Mouse (Mus musculus): ENCODE measurements around the gene 4931429L15Rik. TPM values are rescaled to one million over a fixed set of nuclear protein-coding genes. Genes with fewer than 3 reads are reported as not detected.

4931429L15Rik gene
- total RNA-seq, 2 experiments from 2014 or later = not detected

- no peak for DNase-seq
Measured at GRCm38 (mm10) chr9:46327706-46328571, 8.2 kb upstream of the 4931429L15Rik start.

- no peak for DNase-seq
Measured at GRCm38 (mm10) chr9:46326694-46327405, 7.1 kb upstream of the 4931429L15Rik start.

GRCm38 (mm10) chr9:46320461-46320860 lies 675 bp upstream of the 4931429L15Rik start:
- no peak for DNase-seq

- DNase-seq = no peak
Measured at GRCm38 (mm10) chr9:46317957-46318356, 1.8 kb downstream of the 4931429L15Rik start.

- no peak for DNase-seq
Measured at GRCm38 (mm10) chr9:46316909-46317308, 2.9 kb downstream of the 4931429L15Rik start.

GRCm38 (mm10) chr9:46316388-46316787 lies 3.4 kb downstream of the 4931429L15Rik start:
- no peak for DNase-seq

GRCm38 (mm10) chr9:46315807-46316365 lies 3.9 kb downstream of the 4931429L15Rik start:
- no peak for DNase-seq

- no peak for DNase-seq
Measured at GRCm38 (mm10) chr9:46314921-46315320, 4.9 kb downstream of the 4931429L15Rik start.

- DNase-seq = peak; percentile 58 to 79
Measured at GRCm38 (mm10) chr9:46314507-46314906, 5.3 kb downstream of the 4931429L15Rik start.

- no peak for DNase-seq
Measured at GRCm38 (mm10) chr9:46309121-46309520, 10.7 kb downstream of the 4931429L15Rik start.

GRCm38 (mm10) chr9:46302142-46302541 lies 17.6 kb downstream of the 4931429L15Rik start:
- DNase-seq = peak; percentile 14 to 61

- DNase-seq = no peak
Measured at GRCm38 (mm10) chr9:46298381-46298780, 21.4 kb downstream of the 4931429L15Rik start.

- DNase-seq = peak; percentile 94 to 99
Measured at GRCm38 (mm10) chr9:46282631-46283436, 37.0 kb downstream of the 4931429L15Rik start, which contains the start of gene Bud13. Bud13 (plus strand) TSS chr9:46283008.

GRCm38 (mm10) chr9:46274494-46274893 lies 45.3 kb downstream of the 4931429L15Rik start:
- no peak for DNase-seq

- peak; percentile 90 to 95 for DNase-seq
Measured at GRCm38 (mm10) chr9:46272677-46273454, 46.9 kb downstream of the 4931429L15Rik start, which contains the start of gene Zpr1. Zpr1 (plus strand) TSS chr9:46273064.

GRCm38 (mm10) chr9:46272070-46272469 lies 47.7 kb downstream of the 4931429L15Rik start:
- no peak for DNase-seq

GRCm38 (mm10) chr9:46270782-46271181 lies 49.0 kb downstream of the 4931429L15Rik start:
- DNase-seq = no peak

GRCm38 (mm10) chr9:46269125-46269524 lies 50.7 kb downstream of the 4931429L15Rik start:
- DNase-seq = no peak

- no peak for DNase-seq
Measured at GRCm38 (mm10) chr9:46268343-46268873, 51.4 kb downstream of the 4931429L15Rik start, which contains the start of gene Apoa5. Apoa5 (plus strand) TSS chr9:46268633.

- DNase-seq = no peak
Measured at GRCm38 (mm10) chr9:46261131-46261530, 58.7 kb downstream of the 4931429L15Rik start.

GRCm38 (mm10) chr9:46259111-46259510 lies 60.7 kb downstream of the 4931429L15Rik start:
- no peak for DNase-seq
